Mouse (Mus musculus) E14TG2a.4 (cell line): ENCODE data around the gene Sept9.

ENCODE experiments used
- CTCF ChIP-seq: conservative IDR thresholded peaks from 2 replicates; pipeline ENCODE4 v1.5.1; 2014; ENCODE audit warnings: low read length
- NANOG ChIP-seq: IDR thresholded peaks from 2 replicates; pipeline ENCODE4 v1.6.1; 2014; ENCODE audit warnings: borderline replicate concordance, low read length, mixed read lengths

DNA sequence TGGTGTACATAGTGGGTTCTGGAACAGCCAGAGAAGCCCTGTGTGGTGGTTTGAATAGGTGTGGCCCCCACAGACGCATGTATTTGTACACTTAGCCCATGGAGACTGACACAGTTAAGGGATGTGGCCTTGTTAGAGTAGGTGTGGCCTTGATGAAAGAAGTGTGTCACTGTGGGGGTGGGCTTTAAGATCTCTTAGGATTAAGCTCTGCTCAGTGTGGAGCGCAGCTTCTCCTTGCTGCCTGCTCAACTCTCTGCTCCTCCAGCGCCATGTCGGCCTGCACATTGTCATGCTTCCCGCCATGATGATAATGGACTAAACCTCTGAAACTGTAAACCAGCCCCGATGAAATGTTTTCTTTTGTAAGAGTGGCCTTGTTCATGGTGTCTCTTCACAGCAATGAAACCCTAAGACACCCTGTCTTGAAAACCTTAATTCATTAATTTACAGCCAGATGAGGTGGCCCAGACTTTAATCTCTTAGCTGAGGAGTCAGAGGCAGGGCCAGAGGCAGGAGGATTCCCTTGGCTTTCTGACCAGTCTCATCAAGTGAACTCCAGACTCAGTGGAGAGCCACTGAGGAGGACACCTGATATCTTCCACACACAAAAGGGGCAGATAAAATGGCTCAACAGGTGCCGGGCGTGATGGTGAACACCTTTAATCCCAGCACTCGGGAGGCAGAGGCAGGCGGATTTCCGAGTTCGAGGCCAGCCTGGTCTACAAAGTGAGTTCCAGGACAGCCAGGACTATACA is 44.3 kb downstream of the Sept9 start:
- TF ChIP-seq CTCF: no peak
- TF ChIP-seq NANOG: no peak
